Mouse (Mus musculus) myocyte (in vitro differentiated cells): ENCODE measurements at regions not wholly inside any gene's neighbourhood (a gene's known extent, or its start where the extent isn't known, plus 50 kb on each side); places are given as distances from the start of the nearest gene placed in this dataset.

Source experiments
- H3K27me3 ChIP-seq: one replicate; pipeline ENCODE4 v1.6.1; 2011; ENCODE audit not compliant: control insufficient read depth, insufficient read depth, insufficient read length
- H3K36me3 ChIP-seq: one replicate; pipeline ENCODE4 v1.6.1; 2011; ENCODE audit not compliant: control insufficient read depth, insufficient read depth
- H3K4me2 ChIP-seq: one replicate; pipeline ENCODE4 v1.6.1; 2011; ENCODE audit warnings: low read depth, control low read depth
- H3K4me3 ChIP-seq: one replicate; pipeline ENCODE4 v1.5.1; 2011; ENCODE audit warnings: mild to moderate bottlenecking, control low read depth, moderate library complexity
- H3K79me2 ChIP-seq: one replicate; pipeline ENCODE4 v1.6.1; 2011; ENCODE audit not compliant: control insufficient read depth, insufficient read depth
- H3ac ChIP-seq: one replicate; pipeline ENCODE4 v1.6.1; 2011; ENCODE audit not compliant: control insufficient read depth, insufficient read length
- CEBPB ChIP-seq: IDR thresholded peaks from 2 replicates; pipeline ENCODE4 v1.6.1; 2011; ENCODE audit warnings: mild to moderate bottlenecking, moderate library complexity; ENCODE audit not compliant: poor library complexity, insufficient read depth, severe bottlenecking
- E2F4 ChIP-seq: IDR thresholded peaks from one replicate; pipeline ENCODE4 v1.6.1; 2011; ENCODE audit warnings: mild to moderate bottlenecking, control low read depth, moderate library complexity; ENCODE audit not compliant: insufficient read depth
- MAX ChIP-seq: IDR thresholded peaks from one replicate; pipeline ENCODE4 v1.6.1; 2011; ENCODE audit warnings: low read depth, mild to moderate bottlenecking, control low read depth
- MYOD1 ChIP-seq, 3 experiments: IDR thresholded peaks; one replicate each; pipeline ENCODE4 v1.6.1; 2011; ENCODE audit warnings: control low read depth in 2 of 3, low read depth in 2 of 3, mild to moderate bottlenecking in 2 of 3, moderate library complexity in 1 of 3; ENCODE audit not compliant: insufficient read length in 2 of 3, control insufficient read depth in 1 of 3
- MYOG ChIP-seq, 3 experiments: IDR thresholded peaks; one replicate each; pipeline ENCODE4 v1.6.1; 2011; ENCODE audit warnings: control low read depth in 2 of 3, low read depth in 2 of 3, mild to moderate bottlenecking in 2 of 3; ENCODE audit not compliant: insufficient read length in 2 of 3, control insufficient read depth in 1 of 3, insufficient read depth in 1 of 3
- POLR2A ChIP-seq: IDR thresholded peaks from one replicate; pipeline ENCODE4 v1.6.1; 2011; ENCODE audit warnings: low read depth, mild to moderate bottlenecking, control low read depth, moderate library complexity; ENCODE audit not compliant: insufficient read length
- POLR2AphosphoS2 ChIP-seq: IDR thresholded peaks from one replicate; pipeline ENCODE4 v1.6.1; 2011; ENCODE audit warnings: low read depth, control low read depth; ENCODE audit not compliant: insufficient read length
- REST ChIP-seq: IDR thresholded peaks from one replicate; pipeline ENCODE4 v1.6.1; 2011; ENCODE audit warnings: mild to moderate bottlenecking, control low read depth, moderate library complexity; ENCODE audit not compliant: insufficient read depth, insufficient read length
- SRF ChIP-seq: IDR thresholded peaks from one replicate; pipeline ENCODE4 v1.6.1; 2011; ENCODE audit warnings: low read depth; ENCODE audit not compliant: control insufficient read depth, insufficient read length
- TCF12 ChIP-seq: IDR thresholded peaks from one replicate; pipeline ENCODE4 v1.6.1; 2011; ENCODE audit warnings: mild to moderate bottlenecking, control low read depth; ENCODE audit not compliant: poor library complexity, insufficient read depth, severe bottlenecking
- TCF3 ChIP-seq: IDR thresholded peaks from one replicate; pipeline ENCODE4 v1.6.1; 2011; ENCODE audit warnings: low read depth, control low read depth; ENCODE audit not compliant: insufficient read length
- USF1 ChIP-seq: IDR thresholded peaks from one replicate; pipeline ENCODE4 v1.6.1; 2011; ENCODE audit warnings: low read depth, mild to moderate bottlenecking, control low read depth, moderate library complexity

- no peaks in the 10 kb centered on the region for H3K79me2 ChIP-seq
- TF ChIP-seq REST (no peak), POLR2A (no peak), TCF3 (no peak), POLR2AphosphoS2 (no peak), USF1 (no peak), TCF12 (no peak), MAX (no peak), MYOD1 (IDR thresholded peaks at IDR 0.05; ENCODE audit: control insufficient read depth in 1 of 3, insufficient read length in 2 of 3, low read depth in 2 of 3) (no peak), SRF (no peak), CEBPB (no peak), E2F4 (no peak)
- no peak overlapping the region for H3K4me2 ChIP-seq
- H3K36me3 ChIP-seq = no peaks in the 10 kb centered on the region
- no peak overlapping the region for H3K4me3 ChIP-seq
- no peaks in the 10 kb centered on the region for H3K27me3 ChIP-seq
- no peak overlapping the region for H3ac ChIP-seq
These were observed 79.7 kb upstream of the Bach2 start for GRCm38 (mm10) chr4:32158886-32159285.

GRCm38 (mm10) chr4:32160815-32161214 lies 77.8 kb upstream of the Bach2 start:
- Histone ChIP-seq H3K36me3 (no peaks in the 10 kb centered on the region), H3K4me2 (no peak overlapping the region), H3K79me2 (no peaks in the 10 kb centered on the region), H3K4me3 (no peak overlapping the region), H3K27me3 (no peaks in the 10 kb centered on the region), H3ac (no peak overlapping the region)
- TF ChIP-seq E2F4 = no peak
- TF ChIP-seq MYOD1 (IDR thresholded peaks at IDR 0.05; ENCODE audit: control insufficient read depth in 1 of 3, insufficient read length in 2 of 3, low read depth in 2 of 3) = no peak
- no peak for TF ChIP-seq REST
- no peak for TF ChIP-seq TCF3
- TF ChIP-seq SRF = no peak
- no peak for TF ChIP-seq TCF12
- TF ChIP-seq POLR2AphosphoS2 = no peak
- no peak for TF ChIP-seq USF1
- TF ChIP-seq CEBPB = no peak

- Histone ChIP-seq H3K36me3 (no peaks in the 10 kb centered on the region), H3K79me2 (no peaks in the 10 kb centered on the region), H3ac (no peak overlapping the region), H3K27me3 (no peaks in the 10 kb centered on the region), H3K4me2 (no peak overlapping the region), H3K4me3 (no peak overlapping the region)
- TF ChIP-seq USF1 = no peak
- TF ChIP-seq TCF12 = no peak
- no peak for TF ChIP-seq POLR2AphosphoS2
- TF ChIP-seq TCF3 = no peak
- TF ChIP-seq MYOD1 (IDR thresholded peaks at IDR 0.05; ENCODE audit: control insufficient read depth in 1 of 3, insufficient read length in 2 of 3, low read depth in 2 of 3) = no peak
- TF ChIP-seq E2F4 = no peak
- TF ChIP-seq REST = no peak
- TF ChIP-seq SRF = no peak
- no peak for TF ChIP-seq CEBPB
- TF ChIP-seq MYOG (IDR thresholded peaks at IDR 0.05; ENCODE audit: control insufficient read depth in 1 of 3, insufficient read depth in 1 of 3, insufficient read length in 2 of 3, low read depth in 2 of 3) = no peak
- no peak for TF ChIP-seq MAX
- no peak for TF ChIP-seq POLR2A
These were observed 76.5 kb upstream of the Bach2 start for GRCm38 (mm10) chr4:32161871-32162656.

- Histone ChIP-seq H3K4me2 (no peak overlapping the region), H3K4me3 (no peak overlapping the region), H3K79me2 (no peaks in the 10 kb centered on the region), H3ac (no peak overlapping the region), H3K36me3 (no peaks in the 10 kb centered on the region), H3K27me3 (no peaks in the 10 kb centered on the region)
- no peak for TF ChIP-seq MYOG (IDR thresholded peaks at IDR 0.05; ENCODE audit: control insufficient read depth in 1 of 3, insufficient read depth in 1 of 3, insufficient read length in 2 of 3, low read depth in 2 of 3)
- TF ChIP-seq USF1 = no peak
- TF ChIP-seq TCF3 = no peak
These were observed 75.8 kb upstream of the Bach2 start for GRCm38 (mm10) chr4:32162694-32163240.

- Histone ChIP-seq H3K4me2 (no peak overlapping the region), H3K36me3 (no peaks in the 10 kb centered on the region), H3ac (no peak overlapping the region), H3K79me2 (no peaks in the 10 kb centered on the region), H3K27me3 (no peaks in the 10 kb centered on the region), H3K4me3 (no peak overlapping the region)
- no peak for TF ChIP-seq CEBPB
These were observed 74.4 kb upstream of the Bach2 start for GRCm38 (mm10) chr4:32164081-32164641.
